Mouse (Mus musculus) Patski (cell line): ENCODE data around the gene Cobll1. TPM values are rescaled to one million over a fixed set of nuclear protein-coding genes. Genes with fewer than 3 reads are reported as not detected.

Experiments used
- ATAC-seq: fragments of 100-300 bp; one replicate; pipeline ENCODE4 v1.8.0; 2021
- CTCF ChIA-PET: fragments of 350-600 bp; sonication (Branson Sonifier 250); formaldehyde crosslinking; loops from one replicate; lab custom pipeline; 2022; ENCODE audit warnings: inconsistent platforms; lab: Charles Lee
- POLR2A ChIA-PET: fragments of 350-600 bp; sonication (Branson Sonifier 250); formaldehyde crosslinking; loops from one replicate; lab custom pipeline; 2022; ENCODE audit warnings: antibody characterized with exemption, inconsistent platforms; lab: Charles Lee
- DNase-seq: peaks from one replicate; pipeline ENCODE4 v3.0.0-alpha.2; 2011; ENCODE audit warnings: low read depth, low spot score
- H3K27me3 ChIP-seq: fragments of 371-371 bp; one replicate; pipeline ENCODE4 v1.5.1; 2021
- CTCF ChIP-seq: fragments of 100-300 bp; IDR thresholded peaks from one replicate; pipeline ENCODE4 v1.5.1; 2021
- in situ Hi-C: fragments of 300-500 bp; cut with MboI; formaldehyde crosslinking; loops from 3 replicates; pipeline ENCODE4 v1.11.1; 2018; ENCODE audit warnings: low pct_unique_long_range_greater_than_20kb, mixed read lengths
- polyA plus RNA-seq: library from polyadenylated mRNA; unstranded; gene quantifications from one replicate; pipeline ENCODE4 v1.2.3, GENCODE M21; 2021

Gene Cobll1
- polyA plus RNA-seq, 1 experiment from 2014 or later: 71.0 TPM

DNA sequence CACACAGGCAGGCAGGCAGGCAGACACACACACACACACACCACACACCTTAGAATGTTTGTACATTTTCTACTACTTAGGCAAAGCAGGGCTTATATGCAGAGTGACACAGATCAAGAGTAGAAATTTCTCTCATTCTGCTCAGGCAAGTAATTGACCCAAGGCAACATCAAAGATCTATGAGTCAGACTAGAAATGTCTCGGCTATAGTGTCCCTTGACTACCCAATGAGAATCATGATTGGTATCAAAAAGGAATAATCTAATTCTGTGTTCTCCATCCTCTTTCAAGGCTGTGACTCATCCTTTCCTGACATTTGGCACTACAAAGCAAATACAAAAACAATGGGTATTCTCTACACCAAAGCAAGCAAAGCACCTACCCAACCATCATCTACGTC lies 77.5 kb downstream of the Cobll1 start:
- ChIA-PET CTCF (no interaction called here), POLR2A (no interaction called here)
- H3K27me3 ChIP-seq: no peaks in the 10 kb centered on the region
- DNase-seq: no peak
- TF ChIP-seq CTCF: no peak
- ATAC-seq: no peak
- in situ Hi-C loops: no loop called here

GRCm38 (mm10) chr2:65157981-65158651 lies 81.1 kb downstream of the Cobll1 start:
- ChIA-PET POLR2A (no interaction called here), CTCF (interaction anchor here (1.3 to 2.8 kb wide), 2 partner anchors 13 to 173 kb away, joined by 4 to 8 read pairs; no protein-coding TSS in a partner anchor)
- in situ Hi-C loops: no loop called here
- DNase-seq (no peak), ATAC-seq (no peak)
- H3K27me3 ChIP-seq: no peaks in the 10 kb centered on the region
- no peak for TF ChIP-seq CTCF

- in situ Hi-C loops: no loop called here
- TF ChIP-seq CTCF: no peak
- DNase-seq: no peak
- POLR2A ChIA-PET: no interaction called here
- ATAC-seq: no peak
- CTCF ChIA-PET: interaction anchor here (1.3 to 2.8 kb wide), 2 partner anchors 12 to 174 kb away, joined by 4 to 8 read pairs; no protein-coding TSS in a partner anchor
- H3K27me3 ChIP-seq: no peaks in the 10 kb centered on the region
Observed at GRCm38 (mm10) chr2:65157325-65157724, 81.9 kb downstream of the Cobll1 start.

- TF ChIP-seq CTCF: no peak
- CTCF ChIA-PET: interaction anchor here (1.1 to 3.3 kb wide), 3 partner anchors 10 to 188 kb away, joined by 3 to 12 read pairs (median 5); no protein-coding TSS in a partner anchor
- in situ Hi-C loops: loop anchor here (5.0 to 10.0 kb wide), 3 partner anchors 93 to 416 kb away; partner anchors contain the start of gene Scn3a
- no peak for DNase-seq
- no peak for ATAC-seq
- POLR2A ChIA-PET: no interaction called here
- H3K27me3 ChIP-seq: no peaks in the 10 kb centered on the region
Observed at GRCm38 (mm10) chr2:65148928-65149327, 90.3 kb downstream of the Cobll1 start.

GRCm38 (mm10) chr2:65147431-65147830 lies 91.8 kb downstream of the Cobll1 start:
- DNase-seq (no peak), ATAC-seq (no peak)
- in situ Hi-C loops: loop anchor here (5.0 to 10.0 kb wide), 3 partner anchors 95 to 417 kb away; partner anchors contain the start of gene Scn3a
- ChIA-PET CTCF (interaction anchor here (0.9 to 3.3 kb wide), 7 partner anchors 8 to 194 kb away, joined by 3 to 14 read pairs (median 3); no protein-coding TSS in a partner anchor), POLR2A (interaction anchor here (1.2 to 1.7 kb wide), 2 partner anchors 62 to 91 kb away, joined by 4 to 6 read pairs; partner anchors contain the start of gene Cobll1)
- no peaks in the 10 kb centered on the region for H3K27me3 ChIP-seq
- no peak for TF ChIP-seq CTCF

DNA sequence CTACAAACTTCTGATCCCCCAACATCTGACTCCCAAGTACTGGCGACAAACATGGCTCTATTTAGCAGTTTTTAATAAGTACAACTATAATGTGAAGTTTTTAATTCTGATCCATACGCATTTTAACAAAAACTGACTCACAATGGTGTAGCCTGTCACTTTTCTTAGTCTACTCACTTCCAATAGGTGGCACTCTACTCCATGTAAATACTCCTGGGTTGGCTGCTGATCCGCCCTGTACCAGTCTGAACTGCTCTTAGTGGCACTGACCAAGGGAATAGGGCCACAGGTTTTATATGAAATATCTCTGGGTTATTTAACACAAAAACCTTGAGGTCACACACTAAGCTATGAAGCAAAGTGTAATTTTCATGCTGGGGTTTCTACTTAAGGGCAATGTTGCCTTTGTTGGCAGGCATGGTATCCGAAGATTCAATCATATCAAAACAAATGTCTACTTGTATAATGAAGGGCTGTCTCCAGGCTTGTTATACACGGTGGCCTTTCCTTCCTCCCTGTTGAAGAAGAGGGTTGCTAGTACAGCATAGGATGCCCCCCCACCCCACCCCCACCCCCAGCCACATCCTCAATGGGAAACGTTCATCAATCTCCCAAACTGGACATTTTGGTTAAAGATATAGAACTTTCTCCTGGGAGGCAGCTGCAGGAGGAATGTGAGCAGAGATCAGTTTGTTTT lies 93.6 kb downstream of the Cobll1 start:
- in situ Hi-C loops: loop anchor here (5.0 to 10.0 kb wide), 3 partner anchors 97 to 419 kb away; partner anchors contain the start of gene Scn3a
- no peaks in the 10 kb centered on the region for H3K27me3 ChIP-seq
- DNase-seq (peak; percentile 33), ATAC-seq (peak; percentile 58)
- ChIA-PET CTCF (interaction anchor here (0.6 to 3.3 kb wide), 11 partner anchors 13 to 268 kb away, joined by 3 to 20 read pairs (median 7); no protein-coding TSS in a partner anchor), POLR2A (interaction anchor here (1.7 kb wide), 1 partner anchor 93 kb away, joined by 6 read pairs; the partner anchor contains the start of gene Cobll1)
- TF ChIP-seq CTCF: peak; percentile 66

GRCm38 (mm10) chr2:65141093-65141661 lies 98.0 kb downstream of the Cobll1 start:
- TF ChIP-seq CTCF: no peak

DNA sequence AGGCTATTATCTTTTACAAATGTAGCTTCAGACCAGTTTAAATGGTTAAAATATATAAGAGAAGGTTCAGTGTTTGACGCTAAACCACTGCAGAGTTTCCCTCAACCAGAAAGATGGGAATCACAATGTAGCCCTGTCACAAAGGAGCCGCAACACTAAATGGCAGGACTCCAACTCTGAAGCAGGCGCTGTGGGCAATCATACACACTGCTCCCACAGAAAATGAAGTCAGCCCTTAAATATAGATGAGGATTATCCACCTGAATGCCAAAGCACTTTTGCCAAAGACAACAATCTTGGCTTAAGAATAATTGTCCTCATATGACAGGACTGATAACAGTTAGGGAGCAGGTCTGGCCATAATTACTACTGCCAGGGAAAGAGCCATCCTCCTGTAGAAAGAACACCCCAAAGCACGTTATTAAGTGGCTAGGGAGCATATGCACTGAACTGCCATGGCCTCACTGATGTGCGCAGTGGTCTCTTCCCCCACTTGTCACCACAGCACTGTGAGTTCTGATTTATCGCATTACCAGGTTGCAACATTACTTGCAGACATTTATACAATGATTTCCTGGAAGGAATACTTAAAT lies 98.8 kb downstream of the Cobll1 start:
- H3K27me3 ChIP-seq: no peaks in the 10 kb centered on the region
- ATAC-seq (peak; percentile 84), DNase-seq (no peak)
- ChIA-PET CTCF (interaction anchor here (1.0 to 1.9 kb wide), 6 partner anchors 10 to 214 kb away, joined by 3 to 6 read pairs (median 3); partner anchors contain the start of gene Cobll1), POLR2A (no interaction called here)
- no peak for TF ChIP-seq CTCF
- in situ Hi-C loops: loop anchor here (10.0 kb wide), 1 partner anchor 424 kb away; the partner anchor contains the start of gene Scn3a

More at GRCm38 (mm10) chr2:65141093-65141661, 98.0 kb downstream of the Cobll1 start:
- H3K27me3 ChIP-seq: no peaks in the 10 kb centered on the region
- POLR2A ChIA-PET: no interaction called here
- DNase-seq (no peak), ATAC-seq (no peak)
- in situ Hi-C loops: loop anchor here (10.0 kb wide), 1 partner anchor 424 kb away; the partner anchor contains the start of gene Scn3a
- CTCF ChIA-PET: interaction anchor here (0.9 to 1.9 kb wide), 5 partner anchors 11 to 190 kb away, joined by 3 to 6 read pairs (median 4); no protein-coding TSS in a partner anchor

DNA sequence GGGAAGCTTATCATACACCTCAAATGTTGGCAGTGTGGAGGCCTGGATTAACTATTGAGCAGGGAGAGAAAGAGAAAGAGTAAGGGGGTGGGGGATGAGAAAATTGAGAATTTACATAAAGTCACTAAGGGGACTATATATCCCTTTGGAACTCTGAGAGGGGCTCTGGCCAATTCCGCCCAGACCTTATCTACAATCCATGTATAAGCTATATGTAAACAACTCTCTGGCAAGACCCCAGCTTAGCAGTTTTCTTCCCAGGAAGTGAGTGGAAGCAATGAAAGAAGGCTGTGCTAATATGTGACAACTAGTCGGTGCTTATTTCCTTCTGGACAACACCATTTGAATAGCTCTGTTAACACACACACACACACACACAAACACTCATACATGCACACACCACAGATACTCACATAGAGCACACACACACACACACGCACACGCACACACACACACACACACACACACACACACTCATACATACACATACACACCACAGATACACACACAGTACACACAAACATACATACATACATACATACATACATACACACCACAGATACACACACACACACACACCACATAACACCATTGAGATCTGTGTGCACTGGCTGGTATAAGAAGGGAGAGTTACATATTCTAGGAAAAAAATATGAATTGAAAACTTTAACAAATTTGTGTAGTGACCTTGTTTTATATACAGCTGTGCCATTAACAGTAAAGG lies 99.4 kb downstream of the Cobll1 start:
- DNase-seq: no peak
- no peak for TF ChIP-seq CTCF
- ATAC-seq: no peak
- POLR2A ChIA-PET: no interaction called here
- no peaks in the 10 kb centered on the region for H3K27me3 ChIP-seq
- in situ Hi-C loops: loop anchor here (10.0 kb wide), 1 partner anchor 425 kb away; the partner anchor contains the start of gene Scn3a
- CTCF ChIA-PET: interaction anchor here (0.9 to 1.9 kb wide), 9 partner anchors 8 to 214 kb away, joined by 3 to 6 read pairs (median 4); partner anchors contain the start of gene Cobll1
